Mouse (Mus musculus) bone marrow macrophage, adult 2 months (primary cell): ENCODE measurements around the gene Hnrnpa0.

Experiments used
- CTCF ChIP-seq: IDR thresholded peaks from 2 replicates; pipeline ENCODE4 v1.5.1; 2012; ENCODE audit warnings: low read depth, mild to moderate bottlenecking, low read length, moderate library complexity
- POLR2A ChIP-seq: IDR thresholded peaks from 2 replicates; pipeline ENCODE4 v1.6.1; 2012; ENCODE audit warnings: mild to moderate bottlenecking, low read depth, low read length, borderline replicate concordance

DNA sequence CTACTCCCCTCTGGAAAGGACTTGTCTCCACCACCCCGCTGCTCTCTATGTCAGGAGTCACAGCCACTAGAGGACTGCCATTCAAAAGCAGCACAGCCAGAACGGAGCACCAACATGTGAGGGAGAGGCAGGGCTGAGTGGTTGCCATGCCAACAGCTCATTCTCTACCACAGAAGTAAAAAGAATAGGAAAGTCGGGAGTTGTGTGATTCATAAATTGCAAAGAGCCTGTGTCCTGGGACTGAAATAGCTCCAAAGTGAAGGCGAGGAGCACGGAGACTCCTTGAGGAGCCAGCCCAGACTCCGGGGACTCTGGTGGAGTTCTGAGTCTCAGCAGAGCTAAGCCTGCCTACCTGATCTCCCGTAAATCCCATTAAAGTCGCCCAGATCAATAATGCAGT is 37.7 kb downstream of the Hnrnpa0 start:
- TF ChIP-seq CTCF (no peak), POLR2A (no peak)
